Mouse (Mus musculus): ENCODE results near the gene Clmp. TPM values are rescaled to one million over a fixed set of nuclear protein-coding genes. Genes with fewer than 3 reads are reported as not detected.
A peak's percentile ranks its signal among the peaks of the same experiment; 100 is the strongest.

Gene Clmp
- total and polyA plus RNA-seq, 2 experiments from 2014 or later, result 48.8 to 57.0 TPM

DNA sequence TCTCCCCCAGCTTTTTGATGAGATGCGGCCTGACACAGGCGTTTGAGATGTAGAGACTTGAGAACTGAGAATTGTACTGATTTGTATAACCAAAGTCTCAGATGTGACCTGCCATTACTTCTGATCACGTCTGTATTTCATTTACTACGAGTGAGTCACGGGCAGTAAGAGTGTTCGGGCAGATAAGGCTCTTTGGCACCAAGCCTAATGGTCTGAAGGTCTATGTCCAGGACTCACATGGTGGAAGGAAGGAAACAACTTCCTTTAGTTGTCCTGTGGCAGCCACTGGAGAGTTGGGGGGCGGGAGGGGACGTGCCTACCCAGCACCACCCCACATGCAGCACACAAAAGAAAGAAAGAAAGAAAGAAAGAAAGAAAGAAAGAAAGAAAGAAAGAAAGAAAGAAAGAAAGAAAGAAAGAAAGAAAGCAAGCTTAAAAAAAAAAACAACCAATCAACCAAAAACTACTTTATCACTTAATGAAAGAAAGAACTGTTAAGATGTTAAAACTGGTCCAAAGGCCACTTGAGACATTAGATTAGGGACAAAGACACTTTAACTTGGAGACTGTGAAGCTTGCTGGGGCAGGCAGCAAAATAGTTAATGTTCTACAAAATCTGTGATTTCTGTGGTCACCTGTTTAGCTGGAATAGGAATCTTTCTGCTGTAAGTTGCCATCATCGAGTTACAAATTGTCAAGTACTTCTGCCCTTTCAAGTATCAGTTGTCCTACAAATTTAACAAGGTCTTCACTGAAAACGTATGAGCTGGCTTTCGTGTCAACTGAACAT, 90.9 kb downstream of the Clmp start:
- H3K36me3 ChIP-seq (ENCODE audit: insufficient read depth, low read length), result peaks cover 2% of the 10 kb centered on the region; the same call in 1 of the 2 replicates
- DNase-seq (ENCODE audit: low spot score), result no peak
- no peak for ATAC-seq (ENCODE audit: low FRiP score)
- TF ChIP-seq CTCF (IDR thresholded peaks at IDR 0.05), result no peak
- H3K4me2 ChIP-seq (ENCODE audit: low read depth, low read length, poor library complexity, severe bottlenecking), result no peak overlapping the region
- no peaks in the 10 kb centered on the region for H3K27me3 ChIP-seq (ENCODE audit: insufficient read depth, low read length)
- H3K9ac ChIP-seq (replicated peaks; ENCODE audit: low read length, poor library complexity, severe bottlenecking), result no peak overlapping the region
- H3K9me3 ChIP-seq (ENCODE audit: low read length), result no peaks in the 10 kb centered on the region
- no peak overlapping the region for H3K4me3 ChIP-seq (ENCODE audit: low read depth, low read length)
- whole genome bisulfite sequencing, result 77% methylated on average over 11 of the region's 11 CpGs
- no peak overlapping the region for H3K27ac ChIP-seq (ENCODE audit: low read depth, low read length)
- no peaks in the 10 kb centered on the region for H3K4me1 ChIP-seq (ENCODE audit: insufficient read depth, low read length)

DNA sequence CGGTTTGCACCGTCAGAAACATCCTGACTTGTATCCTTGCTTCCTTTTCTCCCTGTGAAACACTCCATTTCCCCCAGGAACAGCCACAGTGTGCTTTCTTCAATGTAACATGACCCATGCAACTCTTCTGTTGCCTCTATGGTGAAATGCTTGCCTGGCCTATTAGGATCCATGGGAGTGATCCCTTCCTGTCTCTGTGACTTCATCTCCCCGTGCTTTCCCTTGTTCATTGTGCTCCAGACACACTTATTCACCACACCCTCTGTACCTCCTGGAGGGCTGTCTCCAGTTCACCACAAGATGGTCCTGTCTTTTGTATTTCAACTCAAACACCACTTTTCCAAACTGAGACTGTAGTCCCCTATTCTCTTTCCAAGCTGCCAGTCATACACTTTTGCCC, 94.3 kb downstream of the Clmp start:
- DNase-seq (ENCODE audit: low spot score), result no peak
- Histone ChIP-seq H3K36me3 (ENCODE audit: insufficient read depth, low read length) (peaks cover 4% of the 10 kb centered on the region; the same call in 1 of the 2 replicates), H3K4me1 (ENCODE audit: insufficient read depth, low read length) (0 out of 2 replicates have a peak, but pooled peaks cover 9% of the 10 kb centered on the region), H3K4me3 (ENCODE audit: low read depth, low read length) (no peak overlapping the region), H3K27ac (ENCODE audit: low read depth, low read length) (no peak overlapping the region), H3K4me2 (ENCODE audit: low read depth, low read length, poor library complexity, severe bottlenecking) (no peak overlapping the region), H3K27me3 (ENCODE audit: insufficient read depth, low read length) (no peaks in the 10 kb centered on the region), H3K9me3 (ENCODE audit: low read length) (no peaks in the 10 kb centered on the region), H3K9ac (replicated peaks; ENCODE audit: low read length, poor library complexity, severe bottlenecking) (no peak overlapping the region)
- no peak for TF ChIP-seq CTCF (IDR thresholded peaks at IDR 0.05)
- ATAC-seq (ENCODE audit: low FRiP score), result no peak
- 67% methylated on average over 3 of the region's 3 CpGs for WGBS

- 59% methylated on average over 11 of the region's 11 CpGs for WGBS
- ATAC-seq (ENCODE audit: low FRiP score) (no peak), DNase-seq (ENCODE audit: low spot score) (no peak)
- no peaks in the 10 kb centered on the region for H3K27me3 ChIP-seq (ENCODE audit: insufficient read depth, low read length)
- H3K36me3 ChIP-seq (ENCODE audit: insufficient read depth, low read length), result peaks cover 4% of the 10 kb centered on the region; the same call in 1 of the 2 replicates
- H3K9ac ChIP-seq (replicated peaks; ENCODE audit: low read length, poor library complexity, severe bottlenecking), result no peak overlapping the region
- H3K4me1 ChIP-seq (ENCODE audit: insufficient read depth, low read length), result 0 out of 2 replicates have a peak, but pooled peaks cover 9% of the 10 kb centered on the region
- H3K9me3 ChIP-seq (ENCODE audit: low read length), result no peaks in the 10 kb centered on the region
- TF ChIP-seq CTCF (IDR thresholded peaks at IDR 0.05), result no peak
- no peak overlapping the region for H3K4me3 ChIP-seq (ENCODE audit: low read depth, low read length)
- H3K4me2 ChIP-seq (ENCODE audit: low read depth, low read length, poor library complexity, severe bottlenecking), result no peak overlapping the region
- no peak overlapping the region for H3K27ac ChIP-seq (ENCODE audit: low read depth, low read length)
Measured at GRCm38 (mm10) chr9:40780892-40781725, 95.3 kb downstream of the Clmp start.

GRCm38 (mm10) chr9:40781726-40782581, 96.2 kb downstream of the Clmp start:
- Histone ChIP-seq H3K9me3 (ENCODE audit: low read length) (no peaks in the 10 kb centered on the region), H3K4me1 (ENCODE audit: insufficient read depth, low read length) (0 out of 2 replicates have a peak, but pooled peaks cover 9% of the 10 kb centered on the region), H3K27me3 (ENCODE audit: insufficient read depth, low read length) (no peaks in the 10 kb centered on the region), H3K27ac (ENCODE audit: low read depth, low read length) (no peak overlapping the region), H3K4me2 (ENCODE audit: low read depth, low read length, poor library complexity, severe bottlenecking) (no peak overlapping the region), H3K36me3 (ENCODE audit: insufficient read depth, low read length) (peaks cover 4% of the 10 kb centered on the region; the same call in 1 of the 2 replicates), H3K4me3 (ENCODE audit: low read depth, low read length) (no peak overlapping the region), H3K9ac (replicated peaks; ENCODE audit: low read length, poor library complexity, severe bottlenecking) (0 out of 2 replicates have a peak overlapping the region, but pooled peaks have one; percentile 13)
- DNase-seq (ENCODE audit: low spot score) (no peak), ATAC-seq (ENCODE audit: low FRiP score) (no peak)
- WGBS, result 40% methylated on average over 26 of the region's 26 CpGs
- no peak for TF ChIP-seq CTCF (IDR thresholded peaks at IDR 0.05)

- no peaks in the 10 kb centered on the region for H3K27me3 ChIP-seq (ENCODE audit: insufficient read depth, low read length)
- no peak for TF ChIP-seq CTCF (IDR thresholded peaks at IDR 0.05)
- H3K9ac ChIP-seq (replicated peaks; ENCODE audit: low read length, poor library complexity, severe bottlenecking), result no peak overlapping the region
- WGBS, result 20% methylated on average over 13 of the region's 13 CpGs
- DNase-seq (ENCODE audit: low spot score), result peak; percentile 34
- H3K4me2 ChIP-seq (ENCODE audit: low read depth, low read length, poor library complexity, severe bottlenecking), result no peak overlapping the region
- H3K36me3 ChIP-seq (ENCODE audit: insufficient read depth, low read length), result peaks cover 4% of the 10 kb centered on the region; the same call in 1 of the 2 replicates
- H3K9me3 ChIP-seq (ENCODE audit: low read length), result no peaks in the 10 kb centered on the region
- 0 out of 2 replicates have a peak, but pooled peaks cover 9% of the 10 kb centered on the region for H3K4me1 ChIP-seq (ENCODE audit: insufficient read depth, low read length)
- ATAC-seq (ENCODE audit: low FRiP score), result no peak
- H3K4me3 ChIP-seq (ENCODE audit: low read depth, low read length), result no peak overlapping the region
- peak overlapping the region; percentile 64 for H3K27ac ChIP-seq (ENCODE audit: low read depth, low read length)
Measured at GRCm38 (mm10) chr9:40783641-40784373, 98.0 kb downstream of the Clmp start.

All from midbrain, postnatal 0 days (tissue).